Mouse (Mus musculus) right cerebral cortex, postnatal 25 days (tissue): ENCODE results near the gene Agpat3.

Source experiments
- DNase-seq: peaks from one replicate; pipeline ENCODE4 v3.0.0; 2022

Agpat3 gene

GRCm38 (mm10) chr10:78246725-78247124 lies 105.6 kb downstream of the Agpat3 start:
- no peak for DNase-seq

GRCm38 (mm10) chr10:78245225-78245547 lies 107.1 kb downstream of the Agpat3 start:
- no peak for DNase-seq

DNA sequence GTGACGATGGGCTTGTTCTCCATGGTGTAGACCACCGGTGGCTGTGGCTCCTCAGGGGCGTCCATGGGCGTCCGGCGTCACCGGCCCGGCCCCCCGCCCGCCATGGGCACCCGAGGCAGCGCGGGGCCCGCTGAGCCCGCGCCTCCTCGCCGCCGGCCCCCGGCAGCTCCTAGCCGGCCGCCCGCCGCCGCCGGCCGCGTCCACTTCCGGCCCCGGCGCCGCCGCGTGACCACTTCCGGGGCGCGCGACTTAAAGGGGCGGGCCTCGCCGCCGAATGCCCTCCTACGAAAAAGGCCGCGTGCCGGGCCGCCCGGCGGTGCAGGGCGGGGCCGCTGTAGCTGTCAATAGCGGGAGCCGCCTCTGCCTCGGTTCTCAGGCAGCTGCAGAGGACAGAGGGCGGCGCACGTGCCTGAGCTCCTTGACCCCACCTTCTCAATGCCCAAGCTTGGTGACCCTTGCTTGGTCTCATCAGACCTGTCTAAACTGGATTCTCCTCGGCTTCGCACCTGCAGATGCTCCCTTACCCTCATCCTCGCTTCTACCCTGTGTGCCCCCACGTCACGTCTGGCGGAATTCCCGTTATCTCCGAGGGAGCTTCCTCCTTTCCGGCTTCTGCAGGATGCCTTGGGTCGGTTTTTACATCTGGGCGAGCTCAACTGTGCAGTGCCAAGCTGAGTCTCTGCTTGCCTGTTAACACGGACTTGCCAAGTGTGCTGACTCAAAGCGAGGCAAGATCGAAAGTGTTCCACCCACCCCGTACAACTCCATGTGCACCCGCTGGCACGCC lies 107.7 kb downstream of the Agpat3 start, which contains the start of gene Trappc10:
Gene Trappc10, minus strand, starts transcription at position 204 of the 787 bp plus-strand sequence.
- peak; percentile 92 for DNase-seq

DNA sequence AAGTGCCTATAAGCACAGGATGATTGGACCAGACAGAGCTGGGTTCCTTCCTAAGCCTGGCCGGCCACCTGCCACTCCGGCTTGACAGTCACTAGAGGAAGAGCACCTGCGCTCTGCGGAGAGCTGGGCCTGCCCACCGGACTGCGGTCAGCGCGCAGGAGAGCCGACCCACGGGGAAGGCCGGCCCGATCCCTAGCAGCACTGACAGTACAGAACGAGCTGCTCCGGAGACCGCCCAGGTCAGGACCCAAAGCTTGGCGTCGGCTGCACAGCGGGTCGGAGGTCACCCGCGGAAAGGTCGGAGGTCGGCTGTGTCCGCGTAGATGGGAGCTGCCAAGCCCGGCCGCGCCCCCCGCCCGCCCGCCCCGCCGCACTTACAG lies 108.2 kb downstream of the Agpat3 start:
- peak; percentile 57 for DNase-seq

DNA sequence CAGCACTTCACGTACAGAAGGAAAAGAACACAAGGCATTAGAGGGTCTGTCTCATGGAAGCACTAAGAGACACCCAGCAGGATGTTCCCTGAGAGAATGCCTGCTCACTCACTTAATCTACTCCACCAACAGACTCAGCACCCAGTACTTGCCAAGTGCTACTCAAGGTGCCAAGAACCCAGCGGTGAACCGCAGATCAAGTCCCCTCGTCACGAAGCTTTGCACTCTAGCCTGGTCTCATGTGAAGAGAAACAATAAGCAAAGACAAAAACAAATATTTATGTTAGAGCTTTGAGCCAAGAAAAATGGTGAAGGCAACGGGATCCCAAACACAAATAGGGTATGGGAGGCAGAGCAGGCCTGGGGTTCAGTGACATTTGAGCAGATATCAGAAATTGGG lies 113.4 kb downstream of the Agpat3 start:
- no peak for DNase-seq

DNA sequence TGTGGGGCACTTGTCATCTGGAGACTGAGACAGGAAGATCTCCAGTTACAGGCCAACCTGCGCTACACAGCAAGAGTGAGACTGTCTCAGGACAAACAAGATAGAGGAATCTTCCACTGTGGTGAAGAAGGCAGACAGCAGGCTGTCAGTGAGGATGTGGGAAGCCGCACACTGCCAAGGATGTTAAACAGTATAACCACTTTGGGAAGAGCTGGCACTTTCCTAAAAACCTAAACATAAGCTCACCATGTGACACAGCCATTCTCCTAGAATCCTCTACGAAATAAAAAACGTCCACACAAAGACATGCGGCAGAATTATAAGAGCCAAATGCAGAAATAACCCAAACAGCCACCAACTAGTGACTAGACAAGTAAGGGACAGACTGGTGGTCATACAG lies 114.0 kb downstream of the Agpat3 start:
- DNase-seq: no peak

DNA sequence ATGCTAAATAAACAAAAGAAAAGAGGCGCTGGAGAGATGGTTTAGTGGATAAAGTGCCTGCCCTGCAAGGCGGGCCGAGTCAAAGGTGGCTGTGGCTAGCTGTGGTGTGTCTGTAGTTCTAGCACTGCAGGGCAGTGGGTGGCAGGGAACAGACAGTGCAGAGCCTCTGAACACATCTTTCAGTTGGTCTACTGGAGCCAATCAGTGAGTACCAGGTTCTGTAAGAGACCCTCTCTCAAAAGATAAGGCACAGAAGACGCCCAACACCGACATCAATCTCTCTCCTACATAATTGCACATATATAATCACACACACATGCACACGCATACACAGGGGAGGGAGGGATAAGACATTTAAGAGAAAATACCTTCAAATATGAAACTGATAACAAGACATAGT lies 114.5 kb downstream of the Agpat3 start:
- no peak for DNase-seq

DNA sequence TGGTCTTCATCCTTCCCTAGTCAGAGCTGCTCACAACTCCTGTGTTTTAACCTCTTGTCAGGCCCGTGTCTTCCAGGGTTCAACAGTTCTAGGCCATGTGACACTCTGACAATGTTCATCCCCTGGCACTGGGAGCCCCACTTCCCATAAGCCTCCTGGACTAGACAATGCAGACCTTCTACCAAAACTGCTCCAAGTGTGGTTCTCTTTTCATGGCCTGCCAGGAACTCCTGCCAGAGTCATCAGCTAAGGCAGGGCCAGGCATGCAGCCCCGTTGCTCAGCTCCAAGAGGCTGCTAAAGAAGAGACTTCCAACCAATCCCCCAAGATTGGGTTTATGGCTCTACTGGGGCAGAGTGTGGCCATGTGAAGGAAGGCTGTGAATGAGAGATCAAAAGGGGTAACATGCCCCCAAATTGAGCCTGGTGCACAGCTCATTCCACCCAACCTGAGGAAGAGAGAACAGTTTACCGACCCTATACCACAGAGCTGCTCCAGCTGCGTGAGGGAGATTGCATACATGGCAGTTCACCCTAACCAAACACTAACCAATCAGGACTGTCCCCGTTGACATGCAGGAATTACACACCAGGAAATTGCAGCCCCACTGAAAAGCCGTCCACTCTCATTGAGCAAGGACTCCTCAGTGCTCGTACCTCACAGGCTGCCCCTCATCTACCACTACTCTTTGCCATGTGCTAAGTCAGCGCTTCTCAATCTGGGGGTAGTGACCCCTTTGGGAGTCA lies 115.2 kb downstream of the Agpat3 start:
- DNase-seq: no peak

DNA sequence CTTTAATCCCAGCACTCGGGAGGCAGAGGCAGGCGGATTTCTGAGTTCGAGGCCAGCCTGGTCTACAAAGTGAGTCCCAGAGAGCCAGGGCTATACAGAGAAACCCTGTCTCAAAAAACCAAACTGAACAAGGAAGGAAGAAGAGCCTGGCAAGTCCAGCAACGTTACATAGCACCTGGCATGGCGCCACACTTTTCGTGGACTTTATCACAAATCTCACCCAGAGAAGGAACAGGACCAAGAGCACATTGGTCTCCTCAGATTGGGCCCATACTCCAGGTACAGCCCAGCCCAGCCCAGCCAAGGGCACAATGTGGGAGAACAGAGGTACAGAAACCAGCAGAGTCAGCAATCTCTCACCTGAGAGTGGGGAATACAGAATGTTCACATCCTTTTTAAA lies 118.5 kb downstream of the Agpat3 start:
- DNase-seq: no peak

DNA sequence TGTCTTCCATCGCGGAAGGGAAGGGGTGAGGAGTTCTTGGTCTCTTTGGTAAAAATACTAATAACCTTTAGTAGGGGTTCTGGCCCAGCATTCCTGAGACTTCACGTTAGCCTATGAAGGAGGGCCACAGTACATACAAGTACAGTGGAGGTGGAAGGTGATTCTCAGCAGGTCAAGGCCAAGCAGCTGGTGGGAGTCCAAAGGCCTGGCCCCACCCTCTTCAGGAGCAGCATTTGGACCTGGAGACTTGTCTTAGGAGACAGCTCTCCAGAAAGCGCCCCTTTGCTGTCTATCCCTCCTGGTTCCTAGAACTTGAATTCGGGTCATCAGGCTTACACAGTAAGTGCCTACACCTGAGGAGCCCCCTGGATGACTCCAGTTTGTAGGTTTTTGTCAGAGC lies 119.1 kb downstream of the Agpat3 start:
- no peak for DNase-seq

DNA sequence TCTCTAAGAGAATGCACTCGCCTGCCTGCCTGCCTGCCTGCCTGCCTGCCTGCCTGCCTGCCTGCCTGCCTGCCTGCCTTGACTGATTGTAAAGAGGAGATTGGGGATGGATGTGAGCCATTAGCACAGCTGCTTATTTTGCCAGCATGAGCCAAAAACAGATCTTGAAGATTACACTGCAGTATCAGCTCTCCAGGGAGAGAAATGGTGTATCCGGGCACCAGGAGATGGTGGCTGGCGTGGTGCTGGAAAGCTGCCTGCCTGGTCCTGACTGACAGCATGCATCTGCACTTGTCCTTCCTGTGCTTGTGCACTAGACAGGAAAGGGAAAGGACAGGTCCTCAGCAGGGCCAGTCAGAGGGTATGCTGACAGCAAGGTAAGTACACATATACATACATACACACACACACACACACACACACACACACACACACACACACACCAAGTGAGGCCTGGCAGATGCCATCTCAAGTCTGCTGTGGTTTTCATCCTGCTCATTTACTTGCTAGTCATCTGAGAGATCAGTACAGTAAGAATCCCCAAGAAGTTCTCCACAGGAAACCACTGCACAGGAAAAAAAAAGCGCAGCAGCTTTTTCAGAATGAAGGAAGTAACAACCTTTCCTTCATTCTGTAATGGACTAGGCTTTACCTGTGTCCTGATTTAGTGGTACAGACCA lies 119.8 kb downstream of the Agpat3 start:
- DNase-seq: peak; percentile 11

GRCm38 (mm10) chr10:78228560-78228928 lies 123.7 kb downstream of the Agpat3 start:
- DNase-seq: no peak

DNA sequence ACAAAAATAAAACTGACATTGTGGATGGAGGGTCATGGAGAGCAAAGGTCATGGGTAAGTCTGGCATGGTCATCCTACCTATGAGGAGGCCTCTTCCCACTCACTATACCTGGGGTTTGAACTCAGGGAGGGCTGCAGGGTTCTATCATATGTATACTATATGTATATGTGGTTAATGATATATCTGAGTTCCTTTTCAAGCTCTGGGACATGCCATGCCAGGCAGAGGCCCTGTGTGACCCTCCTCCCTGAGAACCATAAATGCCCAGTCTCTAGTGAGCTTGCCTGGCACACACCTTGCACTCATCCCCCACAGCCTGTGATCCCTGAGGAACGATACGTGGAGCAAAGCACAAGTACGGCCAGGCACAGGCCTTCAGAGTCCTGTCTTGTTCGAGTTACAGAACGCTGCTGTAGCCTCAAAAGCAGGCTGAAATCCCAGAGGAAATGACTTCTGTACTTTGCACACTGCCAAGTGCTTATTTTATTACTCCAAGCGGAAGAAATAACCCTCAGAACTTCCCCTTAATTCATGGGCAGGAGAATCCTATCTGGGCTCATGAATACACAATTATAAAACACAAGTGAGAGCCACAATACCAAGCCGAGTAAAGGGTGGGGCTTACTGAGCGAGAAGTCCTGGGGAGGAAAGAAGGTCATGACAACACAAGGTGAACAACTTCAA lies 124.3 kb downstream of the Agpat3 start:
- no peak for DNase-seq

DNA sequence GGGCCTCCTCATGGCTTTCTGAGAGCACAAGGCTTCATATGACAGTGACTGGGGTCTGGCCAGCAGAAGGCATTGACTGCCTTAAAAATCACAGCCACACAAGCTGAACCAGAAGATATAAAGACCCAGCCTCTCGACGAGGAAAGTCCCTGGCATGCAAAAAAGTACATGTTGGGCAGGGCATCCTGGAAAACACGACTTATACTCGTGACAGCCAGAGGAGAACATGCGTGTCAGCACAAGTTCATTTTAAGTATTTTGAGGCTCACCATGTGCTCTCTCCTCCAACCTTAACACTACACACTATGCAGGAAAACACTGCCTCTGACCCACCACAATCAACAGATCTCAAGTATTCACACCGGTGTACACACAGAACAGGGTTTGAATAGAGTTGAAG lies 128.2 kb downstream of the Agpat3 start:
- no peak for DNase-seq

GRCm38 (mm10) chr10:78222908-78223307 lies 129.4 kb downstream of the Agpat3 start:
- DNase-seq: no peak

DNA sequence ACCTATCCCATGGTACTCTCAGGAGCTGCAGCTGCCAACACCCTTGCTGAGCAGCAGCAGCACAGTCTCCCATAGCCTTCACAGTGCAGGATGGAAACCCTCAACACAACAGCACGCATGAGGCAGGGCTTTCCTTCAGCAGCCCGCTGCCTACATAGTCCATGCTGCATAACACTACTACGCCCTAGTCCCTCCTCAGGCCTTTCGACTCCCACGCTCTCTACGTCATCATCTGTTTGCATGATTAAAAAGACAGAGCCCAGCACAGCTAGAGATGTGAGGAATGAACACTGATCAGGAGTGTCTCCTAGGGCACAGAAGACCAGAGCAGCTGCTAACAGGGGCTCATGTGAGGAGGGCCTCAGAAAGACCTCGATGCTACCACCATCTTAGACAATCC lies 131.0 kb downstream of the Agpat3 start:
- DNase-seq: no peak

DNA sequence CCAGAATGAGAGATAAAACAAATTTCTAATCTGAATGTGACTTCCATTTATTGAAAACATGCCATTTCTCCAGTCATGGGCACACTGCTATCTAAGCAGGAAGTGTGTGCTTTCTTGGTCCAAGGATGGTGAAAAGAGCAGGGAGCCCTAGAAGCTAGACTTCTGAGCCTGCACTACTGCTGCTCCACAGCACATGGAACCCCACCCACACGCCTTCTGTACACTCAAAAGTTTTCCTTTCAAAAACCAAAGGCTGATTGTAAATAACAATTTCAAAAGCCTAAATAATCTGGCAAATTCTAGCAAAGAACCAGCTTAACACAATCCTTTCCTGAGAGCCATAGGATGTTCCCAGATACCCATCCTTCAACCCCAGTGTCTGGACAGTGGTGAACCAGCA lies 132.8 kb downstream of the Agpat3 start:
- DNase-seq: no peak
